Mouse (Mus musculus): ENCODE measurements at regions not wholly inside any gene's neighbourhood (a gene's known extent, or its start where the extent isn't known, plus 50 kb on each side); places are given as distances from the start of the nearest gene placed in this dataset.

DNA sequence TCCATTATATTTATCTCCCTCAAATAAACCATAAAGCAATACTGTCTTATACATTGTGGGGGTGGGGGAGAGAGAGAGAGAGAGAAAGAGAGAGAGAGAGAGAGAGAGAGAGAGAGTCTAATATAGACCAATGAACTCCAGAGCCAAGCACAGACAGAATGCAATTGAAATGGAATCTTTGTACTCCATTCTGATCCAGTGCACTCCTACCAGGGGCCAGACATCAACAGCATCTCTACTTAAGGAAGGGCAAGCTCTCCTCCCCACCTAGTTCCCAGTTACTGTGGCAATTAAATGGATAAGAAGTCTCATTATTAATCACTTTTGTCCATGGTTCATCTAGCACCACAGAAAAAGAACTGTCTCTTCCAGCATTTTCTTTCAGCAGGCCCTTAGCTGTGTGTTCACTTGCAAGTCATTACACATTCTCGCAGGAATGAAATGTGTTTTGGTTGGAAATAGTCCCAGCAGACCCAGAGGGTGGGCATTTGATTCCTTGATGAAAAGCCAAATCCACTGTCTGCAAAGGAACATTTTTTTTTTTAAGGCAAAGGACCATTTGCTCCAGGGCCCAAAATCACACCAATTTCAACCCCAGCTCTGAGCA is 73.8 kb upstream of the Col1a2 start:
- TF ChIP-seq POLR2A (IDR thresholded peaks at IDR 0.05; ENCODE audit: extremely low read depth, insufficient read depth, low read length) = no peak
- TF ChIP-seq CTCF (IDR thresholded peaks at IDR 0.05; ENCODE audit: low read depth, low read length) = no peak

Data from liver, adult 2 months (tissue).